Mouse (Mus musculus) gastrocnemius, adult 18-20 months (tissue): ENCODE data around the gene Dcun1d2. TPM values are rescaled to one million over a fixed set of nuclear protein-coding genes. Genes with fewer than 3 reads are reported as not detected.

Experiments used
- DNase-seq: peaks from one replicate; pipeline ENCODE4 v3.0.0; 2021; ENCODE audit warnings: low spot score
- total RNA-seq, 2 experiments: library from RNA; stranded (reverse); gene quantifications; 2 replicates each; pipeline ENCODE4 v1.2.3; 2021

Dcun1d2 gene
- total RNA-seq, 2 experiments from 2014 or later: 80.3 to 83.8 TPM

- no peak for DNase-seq
Observed at GRCm38 (mm10) chr8:13263376-13263775, 24.6 kb downstream of the Dcun1d2 start.

- DNase-seq: peak; percentile 88
Observed at GRCm38 (mm10) chr8:13254019-13254418, 33.9 kb downstream of the Dcun1d2 start, which contains the start of gene Adprhl1. Gene Adprhl1 (minus strand): TSS chr8:13254162.

GRCm38 (mm10) chr8:13253413-13253812 lies 34.5 kb downstream of the Dcun1d2 start:
- peak; percentile 51 for DNase-seq

- DNase-seq: peak; percentile 48
Observed at GRCm38 (mm10) chr8:13252837-13253236, 35.1 kb downstream of the Dcun1d2 start.

GRCm38 (mm10) chr8:13244343-13244880 lies 43.5 kb downstream of the Dcun1d2 start:
- DNase-seq: peak; percentile 32

GRCm38 (mm10) chr8:13242985-13243870 lies 44.7 kb downstream of the Dcun1d2 start:
- DNase-seq: peak; percentile 43

- DNase-seq: no peak
Observed at GRCm38 (mm10) chr8:13240691-13241090, 47.2 kb downstream of the Dcun1d2 start.

- DNase-seq: no peak
Observed at GRCm38 (mm10) chr8:13240055-13240454, 47.9 kb downstream of the Dcun1d2 start.

- DNase-seq: no peak
Observed at GRCm38 (mm10) chr8:13234803-13235202, 53.1 kb downstream of the Dcun1d2 start.

- no peak for DNase-seq
Observed at GRCm38 (mm10) chr8:13230471-13230870, 57.5 kb downstream of the Dcun1d2 start.

- DNase-seq: no peak
Observed at GRCm38 (mm10) chr8:13229802-13230201, 58.1 kb downstream of the Dcun1d2 start.

- no peak for DNase-seq
Observed at GRCm38 (mm10) chr8:13228923-13229610, 58.9 kb downstream of the Dcun1d2 start.

GRCm38 (mm10) chr8:13227184-13227583 lies 60.7 kb downstream of the Dcun1d2 start:
- DNase-seq: no peak

GRCm38 (mm10) chr8:13226288-13226687 lies 61.6 kb downstream of the Dcun1d2 start:
- no peak for DNase-seq

- DNase-seq: no peak
Observed at GRCm38 (mm10) chr8:13224426-13224825, 63.5 kb downstream of the Dcun1d2 start.

- DNase-seq: no peak
Observed at GRCm38 (mm10) chr8:13218441-13218840, 69.5 kb downstream of the Dcun1d2 start.

GRCm38 (mm10) chr8:13217986-13218385 lies 69.9 kb downstream of the Dcun1d2 start:
- DNase-seq: no peak

GRCm38 (mm10) chr8:13217093-13217492 lies 70.8 kb downstream of the Dcun1d2 start:
- DNase-seq: no peak

GRCm38 (mm10) chr8:13216386-13216785 lies 71.5 kb downstream of the Dcun1d2 start:
- DNase-seq: no peak

GRCm38 (mm10) chr8:13213479-13214268 lies 74.3 kb downstream of the Dcun1d2 start:
- DNase-seq: peak; percentile 95

- DNase-seq: peak; percentile 71
Observed at GRCm38 (mm10) chr8:13209770-13210169, 78.2 kb downstream of the Dcun1d2 start.
